Mouse (Mus musculus) layer of hippocampus, postnatal 36 days (tissue): ENCODE data around the gene Cct6b. TPM values are rescaled to one million over a fixed set of nuclear protein-coding genes. Genes with fewer than 3 reads are reported as not detected.

ENCODE experiments used
- DNase-seq, 2 experiments: peaks; one replicate each; pipeline ENCODE4 v3.0.0; 2022
- total RNA-seq, 2 experiments: library from RNA; stranded (reverse); gene quantifications; 2 replicates each; pipeline ENCODE4 v1.2.3; 2021

The Cct6b gene
- total RNA-seq, result under 1 TPM in 1 of 2 experiments, not detected in 1; 0.20 TPM

GRCm38 (mm10) chr11:82763742-82764437 is at the start of gene Cct6b, which contains the start of gene Zfp830:
Gene Cct6b, minus strand, starts transcription at chr11:82764321.
Gene Zfp830, plus strand, starts transcription at chr11:82764345.
- peak; percentile 90 to 92 for DNase-seq

- no peak for DNase-seq
Measured at GRCm38 (mm10) chr11:82808485-82808884, 44.4 kb upstream of the Cct6b start.

GRCm38 (mm10) chr11:82807370-82807769 is 43.2 kb upstream of the Cct6b start:
- DNase-seq, result no peak

- DNase-seq, result no peak
Measured at GRCm38 (mm10) chr11:82806656-82807055, 42.5 kb upstream of the Cct6b start.

- DNase-seq, result no peak
Measured at GRCm38 (mm10) chr11:82783453-82783852, 19.3 kb upstream of the Cct6b start.

GRCm38 (mm10) chr11:82782197-82782596 is 18.1 kb upstream of the Cct6b start:
- no peak for DNase-seq

GRCm38 (mm10) chr11:82780983-82781903 is 17.1 kb upstream of the Cct6b start, which contains the start of gene Lig3:
Gene Lig3, plus strand, starts transcription at chr11:82781108.
- DNase-seq, result peak; percentile 92 to 94

- DNase-seq, result no peak
Measured at GRCm38 (mm10) chr11:82780134-82780533, 16.0 kb upstream of the Cct6b start.

- no peak for DNase-seq
Measured at GRCm38 (mm10) chr11:82764438-82764924, 360 bp upstream of the Cct6b start.

- no peak for DNase-seq
Measured at GRCm38 (mm10) chr11:82763261-82763660, 860 bp downstream of the Cct6b start.

GRCm38 (mm10) chr11:82762286-82762829 is 1.8 kb downstream of the Cct6b start:
- DNase-seq, result no peak

- DNase-seq, result no peak
Measured at GRCm38 (mm10) chr11:82755919-82756318, 8.2 kb downstream of the Cct6b start.

- DNase-seq, result no peak
Measured at GRCm38 (mm10) chr11:82752349-82753115, 11.6 kb downstream of the Cct6b start.

GRCm38 (mm10) chr11:82746857-82747366 is 17.2 kb downstream of the Cct6b start:
- no peak for DNase-seq

- peak in 1 of 2 experiments; percentile 6 for DNase-seq
Measured at GRCm38 (mm10) chr11:82746138-82746537, 18.0 kb downstream of the Cct6b start.

GRCm38 (mm10) chr11:82739006-82739405 is 25.1 kb downstream of the Cct6b start:
- DNase-seq, result no peak

GRCm38 (mm10) chr11:82734227-82734626 is 29.9 kb downstream of the Cct6b start:
- DNase-seq, result no peak

- no peak for DNase-seq
Measured at GRCm38 (mm10) chr11:82726862-82727261, 37.3 kb downstream of the Cct6b start.

- no peak for DNase-seq
Measured at GRCm38 (mm10) chr11:82719294-82719693, 44.8 kb downstream of the Cct6b start.

- no peak for DNase-seq
Measured at GRCm38 (mm10) chr11:82712681-82713080, 51.4 kb downstream of the Cct6b start.

- no peak for DNase-seq
Measured at GRCm38 (mm10) chr11:82708934-82709333, 55.2 kb downstream of the Cct6b start.

GRCm38 (mm10) chr11:82705082-82705481 is 59.0 kb downstream of the Cct6b start:
- DNase-seq, result no peak
